Comparison of ENCODE assay signal across 8 mouse cellular contexts in genomic region chr4:114665684-114666083, GRCm38 (mm10).
DNase-seq lines count a peak whose midpoint lies in the region; ATAC-seq and TF ChIP-seq lines count a peak whose summit lies in the region.

No protein-coding gene starts in this region.

- WGBS in thymus, adult 2 months, result 42% methylated on average over 14 of the region's 14 CpGs
- 3% methylated on average over 14 of the region's 14 CpGs for WGBS in embryonic facial prominence, embryonic 15.5 days
- WGBS in limb, embryonic 13.5 days, result 2% methylated on average over 14 of the region's 14 CpGs
- WGBS in midbrain, embryonic 16.5 days, result 3% methylated on average over 14 of the region's 14 CpGs

- TF ChIP-seq POLR2A in thymus, adult 2 months (IDR thresholded peaks at IDR 0.05; ENCODE audit: control insufficient read depth, extremely low read depth, insufficient read depth, low read length, poor library complexity), result no peak

- no peak overlapping the region for H3K27ac ChIP-seq in thymus, adult 2 months (ENCODE audit: control insufficient read depth, insufficient read depth, low read length)
- no peak overlapping the region for H3K27ac ChIP-seq in embryonic facial prominence, embryonic 15.5 days (replicated peaks)
- H3K27ac ChIP-seq in limb, embryonic 13.5 days, result no peak overlapping the region
- H3K27ac ChIP-seq in midbrain, embryonic 16.5 days (ENCODE audit: low read length), result no peak overlapping the region

- ATAC-seq in embryonic facial prominence, embryonic 15.5 days (ENCODE audit: insufficient number of reproducible peaks, low FRiP score, low TSS enrichment, low read depth), result peak; percentile 66
- ATAC-seq in limb, embryonic 13.5 days (ENCODE audit: low FRiP score, low read depth), result peak; percentile 82
- ATAC-seq in midbrain, embryonic 16.5 days, result peak; percentile 89

- H3K4me3 ChIP-seq in thymus, adult 2 months (ENCODE audit: control insufficient read depth, insufficient read depth, low read length), result no peak overlapping the region
- peak overlapping the region; percentile 26 for H3K4me3 ChIP-seq in embryonic facial prominence, embryonic 15.5 days (replicated peaks)
- peak overlapping the region; percentile 29 for H3K4me3 ChIP-seq in limb, embryonic 13.5 days
- H3K4me3 ChIP-seq in midbrain, embryonic 16.5 days (ENCODE audit: low read depth, low read length), result peak overlapping the region; percentile 34

- peak; percentile 55 for DNase-seq in thymus, adult 2 months
- no peak for DNase-seq in thymus, adult 18-20 months
- peak; percentile 52 to 60 for DNase-seq in heart, adult 9 months (ENCODE audit: low spot score in 2 of 2)
- DNase-seq in kidney, adult 9 months, result peak; percentile 87
- DNase-seq in spleen, postnatal 10 days (ENCODE audit: low spot score in 2 of 2), result peak; percentile 40 to 71

- H3K4me1 ChIP-seq in thymus, adult 2 months (replicated peaks; ENCODE audit: control insufficient read depth, insufficient read depth, low read length), result peaks cover 14% of the 10 kb centered on the region
- peaks cover 22% of the 10 kb centered on the region for H3K4me1 ChIP-seq in embryonic facial prominence, embryonic 15.5 days
- H3K4me1 ChIP-seq in limb, embryonic 13.5 days, result peaks cover 22% of the 10 kb centered on the region
- peaks cover 14% of the 10 kb centered on the region for H3K4me1 ChIP-seq in midbrain, embryonic 16.5 days (ENCODE audit: control insufficient read depth, insufficient read depth, low read length)

- H3K27me3 ChIP-seq in thymus, adult 2 months (ENCODE audit: control insufficient read depth, insufficient read depth, low read length), result no peaks in the 10 kb centered on the region
- peaks cover 65% of the 10 kb centered on the region for H3K27me3 ChIP-seq in embryonic facial prominence, embryonic 15.5 days
- H3K27me3 ChIP-seq in limb, embryonic 13.5 days, result peaks cover 95% of the 10 kb centered on the region
- H3K27me3 ChIP-seq in midbrain, embryonic 16.5 days (ENCODE audit: control insufficient read depth, insufficient read depth, low read depth, low read length), result peaks cover 36% of the 10 kb centered on the region

- no peak overlapping the region for H3K9ac ChIP-seq in embryonic facial prominence, embryonic 15.5 days
- H3K9ac ChIP-seq in limb, embryonic 13.5 days, result no peak overlapping the region
- H3K9ac ChIP-seq in midbrain, embryonic 16.5 days (ENCODE audit: low read depth, low read length), result no peak overlapping the region

- no peaks in the 10 kb centered on the region for H3K9me3 ChIP-seq in embryonic facial prominence, embryonic 15.5 days (replicated peaks)
- H3K9me3 ChIP-seq in limb, embryonic 13.5 days, result no peaks in the 10 kb centered on the region
- no peaks in the 10 kb centered on the region for H3K9me3 ChIP-seq in midbrain, embryonic 16.5 days (replicated peaks; ENCODE audit: control insufficient read depth, low read length, poor library complexity, severe bottlenecking)

- no peaks in the 10 kb centered on the region for H3K36me3 ChIP-seq in thymus, adult 2 months (ENCODE audit: control insufficient read depth, insufficient read depth, low read length)
- H3K36me3 ChIP-seq in embryonic facial prominence, embryonic 15.5 days, result no peaks in the 10 kb centered on the region
- no peaks in the 10 kb centered on the region for H3K36me3 ChIP-seq in limb, embryonic 13.5 days
- no peaks in the 10 kb centered on the region for H3K36me3 ChIP-seq in midbrain, embryonic 16.5 days (ENCODE audit: control insufficient read depth, insufficient read depth, low read length)

- peak; percentile 58; the same call in 1 of the 2 replicates for TF ChIP-seq CTCF in thymus, adult 2 months (IDR thresholded peaks at IDR 0.05; ENCODE audit: borderline replicate concordance, control insufficient read depth, extremely low read depth, insufficient read depth, low read length, poor library complexity)

- H3K4me2 ChIP-seq in embryonic facial prominence, embryonic 15.5 days (replicated peaks), result peak overlapping the region; percentile 39
- peak overlapping the region; percentile 58 for H3K4me2 ChIP-seq in limb, embryonic 13.5 days (replicated peaks)
- H3K4me2 ChIP-seq in midbrain, embryonic 16.5 days (ENCODE audit: low read length), result peak overlapping the region; percentile 70

Comparison
In these comparisons a context has a peak if more than half of its experiments do, and no peak if none do; other contexts are left out.
1. DNase-seq: peak in thymus, adult 2 months (single experiment), heart, adult 9 months (2 of 2), kidney, adult 9 months (single experiment) and spleen, postnatal 10 days (2 of 2); none in thymus, adult 18-20 months (0 of 2).
2. Peak in every context shown above with its lines, with median percentiles within 50 percentile points of each other: ATAC-seq and H3K4me2 ChIP-seq.